Mouse (Mus musculus): ENCODE data around the gene Bax.

- TF ChIP-seq CTCF (IDR thresholded peaks at IDR 0.05; ENCODE audit: control insufficient read depth, insufficient read depth, low read length) (no peak), POLR2A (IDR thresholded peaks at IDR 0.05; ENCODE audit: borderline replicate concordance, control insufficient read depth, low read depth, low read length) (no peak)
These were observed 31.7 kb upstream of the Bax start for GRCm38 (mm10) chr7:45498427-45498826.

Measured in bone marrow, adult 2 months (tissue).